Mouse (Mus musculus) small intestine, adult 2 months (tissue): ENCODE measurements around the gene Mcam.

Source experiments
- CTCF ChIP-seq: fragments of 200-500 bp; IDR thresholded peaks from 2 replicates; pipeline ENCODE4 v1.5.1; 2012; ENCODE audit warnings: low read depth, mild to moderate bottlenecking, control low read depth, inconsistent platforms, low read length, moderate library complexity, mixed read lengths; ENCODE audit not compliant: insufficient replicate concordance, insufficient read length; ENCODE audit errors: extremely low read depth
- POLR2A ChIP-seq: fragments of 200-500 bp; IDR thresholded peaks from 2 replicates; pipeline ENCODE4 v1.6.1; 2012; ENCODE audit warnings: low read depth, mild to moderate bottlenecking, control low read depth, inconsistent platforms, low read length, moderate library complexity

DNA sequence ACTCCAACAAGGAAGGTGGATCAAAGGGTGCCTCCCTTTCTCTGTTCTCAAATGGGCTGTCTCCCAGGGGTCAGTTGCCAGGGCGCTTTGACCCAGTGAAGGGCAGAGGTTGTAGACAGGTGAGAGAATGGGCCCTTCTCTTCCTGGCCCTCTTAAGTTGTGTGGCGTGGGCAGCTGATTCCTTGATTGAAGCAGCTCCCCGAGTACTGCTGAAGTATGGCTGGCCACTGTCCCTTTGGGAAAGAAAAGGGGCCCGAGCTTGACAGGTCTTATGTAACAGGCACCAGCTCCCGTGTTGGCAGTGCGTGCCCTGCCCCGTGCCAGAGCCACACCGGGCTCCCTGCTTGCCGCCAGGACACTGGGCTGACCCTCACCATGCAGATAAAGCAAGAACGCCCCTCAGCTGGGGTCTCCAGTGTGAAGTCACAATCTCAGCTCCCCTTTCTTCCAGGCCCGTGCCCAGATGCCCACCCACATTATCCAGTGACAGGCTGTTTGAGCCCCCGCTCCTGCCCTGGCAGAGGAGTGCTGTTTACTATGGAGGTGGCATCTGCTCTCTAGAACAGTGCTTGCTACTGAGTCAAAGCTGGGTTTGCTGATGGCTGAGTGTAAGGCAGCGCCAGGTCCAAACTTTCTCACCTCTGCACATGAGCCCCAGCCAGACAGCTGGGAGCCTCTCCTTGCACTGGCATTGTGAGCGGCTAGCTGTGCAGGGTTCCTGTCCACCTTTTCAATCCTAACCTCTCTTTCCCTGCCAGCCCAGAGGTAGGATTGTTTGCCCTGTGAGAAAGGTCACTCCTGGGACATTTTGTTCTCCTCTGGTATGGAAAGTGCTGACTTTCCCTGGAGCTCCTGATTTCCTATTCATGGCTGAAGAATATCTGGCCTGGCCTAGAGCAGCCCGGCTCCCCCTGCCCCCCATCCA lies 48.3 kb upstream of the Mcam start:
- no peak for TF ChIP-seq CTCF
- no peak; the same call in 1 of the 2 replicates for TF ChIP-seq POLR2A
